Mouse (Mus musculus) activated CD4-positive, CD25-positive, alpha-beta regulatory T cell (primary cell): ENCODE data around the gene Pdcd1lg2. TPM values are rescaled to one million over a fixed set of nuclear protein-coding genes. Genes with fewer than 3 reads are reported as not detected.

Experiments used
- polyA plus RNA-seq, 2 experiments: library from polyadenylated mRNA; unstranded; fragments of 100-300 nt; shearing (Covaris generic); gene quantifications; one replicate each; pipeline ENCODE4 v1.2.1; 2017

The Pdcd1lg2 gene
- 10 to 100 TPM; 11.2 to 22.7 TPM for polyA plus RNA-seq

DNA sequence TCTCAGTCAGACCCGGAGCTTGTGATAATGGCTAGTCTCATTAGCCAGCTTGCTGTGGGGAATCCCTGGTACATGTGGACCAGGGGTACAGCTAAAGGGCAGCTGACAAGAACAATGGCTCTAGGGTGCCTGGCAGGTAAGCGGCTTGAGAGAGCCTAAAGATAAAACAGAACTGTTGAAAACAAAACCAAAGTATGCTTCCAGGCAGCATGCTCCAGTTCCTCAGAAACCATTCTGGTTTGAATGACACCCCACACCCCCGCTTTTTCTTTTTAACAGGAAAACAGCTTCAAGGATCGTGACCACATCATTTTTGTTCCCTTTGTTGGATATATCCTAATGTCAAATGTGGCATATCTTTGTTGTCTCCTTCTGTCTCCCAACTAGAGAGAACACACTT, at the start of gene Pdcd1lg2:
Gene Pdcd1lg2, plus strand, starts transcription at position 301 of the 400 bp plus-strand sequence.

DNA sequence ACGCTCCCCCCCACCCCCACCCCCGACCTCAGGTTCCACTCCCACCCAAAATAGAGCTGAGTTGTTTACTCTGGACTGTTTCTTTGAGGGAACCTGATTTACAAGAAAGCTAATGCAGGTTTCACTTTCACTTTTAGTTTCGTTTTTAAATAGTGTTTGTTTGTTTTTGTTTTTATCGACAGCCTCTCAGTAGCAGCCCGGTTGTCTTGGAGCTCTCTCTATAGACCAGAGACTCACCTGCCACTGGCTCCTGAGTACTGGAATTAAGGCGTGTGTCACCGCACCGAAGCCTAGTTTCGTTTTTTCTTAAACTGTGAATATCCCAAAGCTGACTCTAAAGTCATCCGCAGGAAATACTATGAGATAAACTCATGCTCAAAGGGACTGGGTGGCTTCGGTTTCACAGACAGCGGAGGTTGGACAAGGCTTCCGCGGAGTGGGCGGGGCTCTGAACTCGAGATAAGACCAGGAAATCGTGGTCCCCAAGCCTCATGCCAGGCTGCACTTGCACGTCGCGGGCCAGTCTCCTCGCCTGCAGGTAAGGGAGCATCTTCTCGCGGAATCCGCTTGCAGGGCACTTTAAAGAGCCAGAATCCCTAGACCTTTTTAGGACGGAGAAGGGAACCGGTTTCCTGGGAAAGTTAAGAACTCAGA, 43.6 kb upstream of the Pdcd1lg2 start, which contains the start of the genes Plgrkt and Cd274:
Gene Plgrkt, minus strand, starts transcription at position 422 of the 654 bp plus-strand sequence.
Gene Cd274, plus strand, starts transcription at position 487 of the 654 bp plus-strand sequence.

Other genes starting within 250 kb of the Pdcd1lg2 start
- gene Jak2, start 159.1 kb upstream of the Pdcd1lg2 start, polyA plus RNA-seq = 100 to 1,000 TPM in 1 of 2 experiments, 10 to 100 TPM in 1; 91.4 to 125 TPM
- 10 to 100 TPM; 17.6 to 18.8 TPM for gene Insl6, start 85.6 kb upstream of the Pdcd1lg2 start, polyA plus RNA-seq
- gene Rln1, start 76.2 kb upstream of the Pdcd1lg2 start, polyA plus RNA-seq = under 1 TPM in 1 of 2 experiments, not detected in 1; 0.31 TPM
- 100 to 1,000 TPM; 238 to 244 TPM for gene Plgrkt, start 43.5 kb upstream of the Pdcd1lg2 start, polyA plus RNA-seq
- gene Cd274, start 43.5 kb upstream of the Pdcd1lg2 start, polyA plus RNA-seq = 10 to 100 TPM; 31.1 to 53.8 TPM
- gene Ric1, start 111.4 kb downstream of the Pdcd1lg2 start, polyA plus RNA-seq = 1 to 10 TPM; 6.8 to 9.4 TPM
- gene Ermp1, start 237.5 kb downstream of the Pdcd1lg2 start, polyA plus RNA-seq = 10 to 100 TPM; 21.7 to 55.2 TPM